Mouse (Mus musculus) hindbrain, embryonic 14.5 days (tissue): ENCODE data around the gene Idh2. TPM values are rescaled to one million over a fixed set of nuclear protein-coding genes. Genes with fewer than 3 reads are reported as not detected.

Source experiments
- polyA plus RNA-seq: library from polyadenylated mRNA; unstranded; fragments of >200 nt; fragmentation: Nextera tagmentation; extraction: Ambion mirVana; gene quantifications from 2 replicates; pipeline ENCODE4 v1.2.1, GENCODE M21; 2014

Idh2 gene
- polyA plus RNA-seq, 1 experiment from 2014 or later: 198 TPM

Other genes with a start within 250 kb of the Idh2 start
- 46.4 and 49.0 TPM in 2 replicates for gene Ap3s2, start 194.7 kb downstream of the Idh2 start, polyA plus RNA-seq
- 18.7 and 19.8 TPM in 2 replicates for gene Arpin, start 180.0 kb downstream of the Idh2 start, polyA plus RNA-seq
- 14.7 and 17.5 TPM in 2 replicates for gene Zfp710, start 90.6 kb downstream of the Idh2 start, polyA plus RNA-seq
- 17.4 and 19.7 TPM in 2 replicates for gene Sema4b, start 71.4 kb upstream of the Idh2 start, polyA plus RNA-seq
- gene Cib1, start 117.4 kb upstream of the Idh2 start, polyA plus RNA-seq: 29.8 and 41.1 TPM in 2 replicates
- 3.4 and 3.8 TPM in 2 replicates for gene Gdpgp1, start 117.5 kb upstream of the Idh2 start, polyA plus RNA-seq
- gene Ttll13, start 131.0 kb upstream of the Idh2 start, polyA plus RNA-seq: 1.3 and 1.7 TPM in 2 replicates
- gene Ngrn, start 145.8 kb upstream of the Idh2 start, polyA plus RNA-seq: 67.8 and 70.4 TPM in 2 replicates
- 22.0 and 26.5 TPM in 2 replicates for gene Vps33b, start 154.3 kb upstream of the Idh2 start, polyA plus RNA-seq
- gene Prc1, start 179.1 kb upstream of the Idh2 start, polyA plus RNA-seq: 33.0 and 39.3 TPM in 2 replicates
- 9.4 and 11.6 TPM in 2 replicates for gene Rccd1, start 209.1 kb upstream of the Idh2 start, polyA plus RNA-seq
- 43.3 and 43.9 TPM in 2 replicates for gene Unc45a, start 225.6 kb upstream of the Idh2 start, polyA plus RNA-seq
- gene Hddc3, start 227.7 kb upstream of the Idh2 start, polyA plus RNA-seq: 18.7 and 23.4 TPM in 2 replicates